Mouse (Mus musculus): Measurements from ENCODE around the gene Trim10.
A peak's percentile ranks its signal among the peaks of the same experiment; 100 is the strongest.
"Not testable (repeated sequence)": the region's sequence is repeated elsewhere in the genome, so short reads cannot be mapped to it uniquely, and the experiment has no call there.

Trim10 gene

DNA sequence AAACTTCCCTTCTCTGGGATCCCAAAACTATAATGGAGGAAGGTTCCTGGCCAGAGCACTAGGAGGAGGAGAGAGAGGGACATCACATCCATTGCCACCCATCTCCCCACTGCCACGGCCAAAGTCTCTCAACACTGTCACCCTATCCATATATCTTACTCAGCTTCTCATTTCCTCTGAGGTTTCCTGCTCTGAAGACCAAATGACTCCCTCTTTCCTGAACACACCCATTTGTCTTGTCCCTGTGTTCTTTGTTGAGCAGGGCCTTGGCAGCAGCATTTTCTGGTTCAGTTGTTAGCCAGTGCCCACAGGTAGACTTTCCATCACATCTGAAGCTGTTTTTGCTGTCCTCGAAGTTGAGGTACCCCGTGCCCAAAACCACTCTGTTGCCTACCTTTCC, 11.2 kb upstream of the Trim10 start:
- no peak for DNase-seq (ENCODE audit: low read depth, low spot score)

GRCm38 (mm10) chr17:36861680-36862079, 7.7 kb upstream of the Trim10 start:
- DNase-seq (ENCODE audit: low read depth, low spot score), result no peak

DNA sequence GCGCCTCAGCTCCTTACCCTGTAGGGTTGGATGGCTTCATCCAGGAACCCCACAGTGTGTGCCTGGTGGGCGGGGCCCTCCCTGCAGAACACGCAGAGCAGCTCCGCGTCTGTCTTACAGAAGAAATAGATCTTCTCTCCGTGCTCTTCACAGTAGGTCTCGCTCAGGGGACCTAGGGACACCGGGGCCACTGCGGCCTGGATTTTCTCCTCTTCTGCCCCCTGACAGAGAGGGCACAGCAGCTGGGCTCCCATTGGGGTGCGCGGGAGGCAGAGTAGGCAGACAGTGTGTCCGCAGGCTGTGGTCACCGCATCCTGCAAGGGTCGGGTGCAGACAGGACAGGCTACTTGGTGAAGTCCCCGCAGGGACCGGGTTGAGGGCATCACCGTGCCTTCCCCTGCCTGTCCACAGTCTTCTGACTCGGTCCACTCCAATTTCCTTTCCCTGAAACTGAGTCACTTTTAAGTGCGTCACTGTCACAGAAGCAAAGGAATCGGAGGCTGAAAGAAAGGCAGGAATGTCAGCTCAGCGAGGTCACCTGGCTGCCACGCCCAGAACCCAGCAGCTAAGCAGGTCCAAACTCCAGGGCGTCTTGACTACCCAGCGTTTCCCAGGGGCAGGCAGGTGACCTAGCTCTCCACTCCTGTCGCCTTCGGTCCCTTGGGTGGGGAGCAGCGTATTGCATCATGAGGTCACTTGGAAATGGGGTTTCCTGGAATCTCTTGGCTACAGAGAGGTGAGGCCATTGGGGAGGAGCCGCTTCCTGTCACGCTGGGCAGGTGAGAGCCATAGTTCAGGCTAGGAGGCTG, 2.5 kb upstream of the Trim10 start, which contains the start of gene Trim15:
Trim15 (minus strand) TSS at position 492 of the 809 bp plus-strand sequence.
- DNase-seq (ENCODE audit: low read depth, low spot score), result no peak

DNA sequence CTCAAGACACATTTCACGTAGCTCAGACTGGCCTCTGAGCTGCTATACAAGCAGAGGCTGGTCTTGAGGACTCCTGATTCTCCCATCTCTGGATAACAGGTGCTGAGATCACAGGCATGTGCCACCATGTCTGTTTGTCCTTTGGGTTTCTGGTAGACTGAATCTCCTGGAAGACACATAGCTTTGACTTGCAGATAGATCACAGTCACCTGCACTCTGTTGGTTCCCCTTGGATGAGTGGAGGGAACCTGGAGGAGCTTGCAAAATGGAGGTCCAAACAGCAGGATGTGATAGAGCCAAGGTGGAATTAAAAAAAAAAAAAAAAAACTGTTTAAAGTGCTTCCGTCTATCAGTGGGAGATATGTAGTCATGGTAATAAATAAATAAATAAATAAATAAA, 538 bp upstream of the Trim10 start:
- no peak for DNase-seq (ENCODE audit: low read depth, low spot score)

GRCm38 (mm10) chr17:36869955-36870810, 809 bp downstream of the Trim10 start:
- DNase-seq (ENCODE audit: low read depth, low spot score), result no peak

DNA sequence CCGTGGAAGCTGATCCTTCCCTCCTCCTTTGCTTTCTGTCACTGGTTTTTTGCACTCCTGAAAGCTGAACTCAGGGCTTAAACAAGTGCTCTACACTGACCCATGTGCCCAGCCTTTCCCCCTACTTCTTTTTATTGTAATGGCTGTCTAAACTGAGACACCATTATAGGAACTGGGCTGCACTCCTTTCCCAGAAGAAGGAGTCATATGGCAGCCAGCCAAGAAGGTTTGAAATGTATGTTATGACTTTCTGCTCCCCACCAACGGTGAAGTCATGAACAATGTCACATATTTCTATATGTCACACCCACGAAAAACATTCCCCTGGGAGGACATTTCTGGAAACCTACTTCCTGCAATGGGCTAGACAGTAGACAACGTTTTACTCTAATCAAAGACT, 5.3 kb downstream of the Trim10 start:
- DNase-seq (ENCODE audit: low read depth, low spot score), result no peak

DNA sequence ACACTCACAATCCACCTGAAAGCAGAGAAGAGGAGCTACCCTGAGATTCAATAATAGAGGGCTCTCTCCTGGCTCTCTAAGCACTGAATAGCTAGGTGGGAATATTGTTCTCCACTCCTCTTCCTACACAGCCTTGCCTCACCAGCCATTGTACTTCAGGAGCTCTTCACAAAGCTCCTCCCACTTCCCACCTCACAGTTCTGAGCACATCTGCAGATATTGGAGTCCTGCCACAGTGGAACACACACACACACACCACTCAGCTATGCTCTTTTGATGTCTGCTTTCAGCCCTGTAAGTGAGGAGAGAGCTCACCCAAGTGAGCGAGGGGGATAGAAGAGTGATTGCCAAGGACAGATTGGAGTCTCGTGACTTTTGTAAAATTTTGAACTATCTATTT, 14.0 kb downstream of the Trim10 start:
- no peak for DNase-seq (ENCODE audit: low read depth, low spot score)

DNA sequence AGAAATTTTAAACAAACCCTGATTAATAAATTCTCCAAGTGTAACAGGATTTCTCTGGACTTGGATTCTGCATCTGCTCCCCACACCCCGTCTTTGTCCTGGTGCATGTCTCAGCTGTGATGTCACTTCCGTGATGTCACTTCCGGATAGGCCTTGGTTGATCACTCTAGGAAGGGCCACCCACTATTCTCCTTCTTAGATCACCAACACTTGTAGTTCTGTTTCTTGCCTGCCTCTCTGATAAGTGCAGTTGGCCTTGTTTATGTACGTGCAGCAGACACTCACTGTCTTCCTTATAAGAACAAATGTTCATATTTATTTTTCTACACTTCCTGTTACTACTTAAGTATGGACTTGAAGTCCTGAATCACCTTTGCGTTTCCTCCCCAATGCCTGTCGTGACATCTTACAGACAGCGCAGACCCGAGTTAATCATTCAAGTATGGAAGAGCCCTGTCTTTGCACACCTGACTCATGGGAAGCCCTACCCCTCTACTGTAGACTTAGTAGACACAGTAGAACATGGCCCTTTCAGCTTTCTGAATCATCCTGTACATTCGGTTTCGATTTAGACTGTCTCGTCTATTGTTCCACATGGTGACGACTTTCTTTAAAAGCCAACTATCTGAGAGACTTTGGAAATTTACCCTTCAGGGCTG, 15.9 kb downstream of the Trim10 start:
- no peak for DNase-seq (ENCODE audit: low read depth, low spot score)

DNA sequence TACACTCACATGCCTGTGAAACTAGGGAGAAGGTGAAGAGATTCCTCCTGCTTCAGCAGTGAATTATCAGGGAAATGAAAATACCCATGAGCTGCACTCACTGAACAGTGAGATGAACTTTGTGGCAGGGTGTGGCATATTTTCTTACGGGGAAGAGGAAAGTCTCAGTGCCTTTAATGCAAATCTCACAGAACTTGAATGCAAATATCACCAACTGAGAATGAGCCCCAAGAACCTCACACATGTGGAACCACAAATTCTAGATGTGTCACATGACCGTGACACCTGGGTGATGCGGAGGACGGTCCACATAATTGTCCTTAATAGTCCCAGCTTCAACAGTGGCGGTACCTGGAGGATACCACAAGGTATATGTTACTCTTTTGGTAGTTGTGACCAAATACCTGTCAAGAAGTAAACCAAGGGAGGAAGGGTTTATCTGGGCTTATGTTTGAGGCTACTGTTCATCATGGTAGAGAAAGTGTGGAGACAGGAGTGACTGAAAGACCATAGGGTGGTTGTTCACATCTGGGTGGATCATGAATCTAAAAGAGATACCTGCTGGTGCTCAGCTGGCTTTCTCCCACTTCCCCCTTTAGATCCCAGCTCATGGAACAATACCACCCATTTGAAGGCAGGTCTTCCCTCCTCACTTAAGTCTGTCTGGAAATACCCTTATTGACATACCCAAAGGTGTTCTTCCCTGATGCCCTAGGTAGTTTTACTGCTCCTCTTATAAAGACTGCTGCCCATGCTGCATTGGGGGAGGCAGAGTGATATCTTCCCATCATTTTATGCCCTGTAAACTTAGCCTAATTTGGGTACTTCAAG, 20.9 kb downstream of the Trim10 start, which contains the start of gene Trim40:
Trim40 (minus strand) TSS at position 51 of the 831 bp plus-strand sequence.
- DNase-seq (ENCODE audit: low read depth, low spot score), result no peak

DNA sequence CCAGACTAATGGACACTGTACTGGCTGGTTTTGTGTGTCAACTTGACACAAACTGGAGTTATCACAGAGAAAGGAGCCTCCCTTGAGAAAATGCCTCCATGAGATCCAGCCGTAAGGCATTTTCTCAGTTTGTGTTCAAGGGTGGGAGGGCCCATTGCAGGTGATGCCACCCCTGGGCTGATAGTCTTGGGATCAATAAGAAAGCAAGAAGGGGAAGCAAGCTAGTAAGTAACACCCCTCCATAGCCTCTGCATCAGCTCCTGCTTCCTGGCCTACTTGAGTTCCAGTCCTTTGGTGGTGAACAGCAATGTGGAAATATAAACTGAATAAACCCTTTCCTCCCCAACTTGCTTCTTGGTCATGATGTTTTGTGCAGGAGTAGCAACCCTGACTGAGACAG, 22.1 kb downstream of the Trim10 start:
- DNase-seq (ENCODE audit: low read depth, low spot score), result not testable (repeated sequence)

DNA sequence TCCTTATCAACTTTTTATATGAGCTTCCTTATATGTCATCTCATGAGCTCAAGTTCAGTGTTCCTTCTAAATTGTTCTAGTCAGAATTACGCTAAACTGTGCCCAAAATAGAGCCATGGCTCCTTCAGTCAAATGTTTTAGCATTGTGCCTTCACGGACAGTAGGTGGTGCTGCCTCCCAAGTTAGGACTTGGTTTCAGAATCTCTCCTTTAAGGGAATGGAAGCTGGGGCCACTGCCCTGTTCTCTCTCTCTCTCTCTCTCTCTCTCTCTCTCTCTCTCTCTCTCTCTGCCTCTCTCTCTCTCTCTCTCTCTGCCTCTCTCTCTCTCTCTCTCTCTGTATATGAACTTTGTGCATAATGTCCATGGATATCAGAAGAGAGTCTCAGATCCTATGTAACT, 23.0 kb downstream of the Trim10 start:
- DNase-seq (ENCODE audit: low read depth, low spot score), result peak; percentile 17

GRCm38 (mm10) chr17:36893387-36893786, 24.0 kb downstream of the Trim10 start:
- no peak for DNase-seq (ENCODE audit: low read depth, low spot score)

- peak; percentile 13 for DNase-seq (ENCODE audit: low read depth, low spot score)
Measured at GRCm38 (mm10) chr17:36896583-36896982, 27.2 kb downstream of the Trim10 start.

GRCm38 (mm10) chr17:36897065-36897464, 27.7 kb downstream of the Trim10 start:
- DNase-seq (ENCODE audit: low read depth, low spot score), result no peak

GRCm38 (mm10) chr17:36897552-36898205, 28.3 kb downstream of the Trim10 start, which contains the start of gene Trim31:
Gene Trim31, plus strand, starts transcription at chr17:36898118.
- no peak for DNase-seq (ENCODE audit: low read depth, low spot score)

- no peak for DNase-seq (ENCODE audit: low read depth, low spot score)
Measured at GRCm38 (mm10) chr17:36899376-36899775, 30.0 kb downstream of the Trim10 start.

- no peak for DNase-seq (ENCODE audit: low read depth, low spot score)
Measured at GRCm38 (mm10) chr17:36900001-36900400, 30.6 kb downstream of the Trim10 start.

GRCm38 (mm10) chr17:36900691-36901090, 31.3 kb downstream of the Trim10 start:
- no peak for DNase-seq (ENCODE audit: low read depth, low spot score)

GRCm38 (mm10) chr17:36903651-36904050, 34.3 kb downstream of the Trim10 start:
- no peak for DNase-seq (ENCODE audit: low read depth, low spot score)

- DNase-seq (ENCODE audit: low read depth, low spot score), result no peak
Measured at GRCm38 (mm10) chr17:36908235-36908634, 38.9 kb downstream of the Trim10 start.
